Mouse (Mus musculus) forebrain, postnatal 0 days (tissue): Measurements from ENCODE around the gene Srxn1. TPM values are rescaled to one million over a fixed set of nuclear protein-coding genes. Genes with fewer than 3 reads are reported as not detected.
A peak's percentile ranks its signal among the peaks of the same experiment; 100 is the strongest.
"Not testable (repeated sequence)": the region's sequence is repeated elsewhere in the genome, so short reads cannot be mapped to it uniquely, and the experiment has no call there.

Experiments used
- ATAC-seq: fragments of 200-750 bp; cut with Nextera tagmentation; 2 replicates; pipeline ENCODE4 v1.8.0; 2017; ENCODE audit warnings: mild to moderate bottlenecking, moderate library complexity
- DNase-seq: peaks from one replicate; pipeline ENCODE4 v3.0.0-alpha.2; 2015
- H3K27ac ChIP-seq: fragments of 300-500 bp; sonication (generic); 2 replicates; pipeline ENCODE4 v1.5.1; 2014; ENCODE audit warnings: low read depth, mild to moderate bottlenecking, antibody characterized with exemption, low read length, moderate library complexity, mixed read lengths
- H3K27me3 ChIP-seq: fragments of 300-500 bp; sonication (generic); 2 replicates; pipeline ENCODE4 v1.6.1; 2014; ENCODE audit warnings: mild to moderate bottlenecking, low read length, mixed read lengths; ENCODE audit not compliant: insufficient read depth
- H3K36me3 ChIP-seq: fragments of 300-500 bp; sonication (generic); 2 replicates; pipeline ENCODE4 v1.6.1; 2014; ENCODE audit warnings: mild to moderate bottlenecking, moderate library complexity; ENCODE audit not compliant: insufficient read depth
- H3K4me1 ChIP-seq: fragments of 300-500 bp; sonication (generic); 2 replicates; pipeline ENCODE4 v1.6.1; 2014; ENCODE audit warnings: antibody characterized with exemption; ENCODE audit not compliant: insufficient read depth
- H3K4me2 ChIP-seq: fragments of 300-500 bp; sonication (generic); 2 replicates; pipeline ENCODE4 v1.6.1; 2014; ENCODE audit warnings: low read depth, mild to moderate bottlenecking, moderate library complexity
- H3K4me3 ChIP-seq: fragments of 300-500 bp; sonication (generic); 2 replicates; pipeline ENCODE4 v1.5.1; 2014; ENCODE audit warnings: low read depth, low read length, mixed read lengths
- H3K9ac ChIP-seq: fragments of 300-500 bp; sonication (generic); 2 replicates; pipeline ENCODE4 v1.6.1; 2014; ENCODE audit warnings: mild to moderate bottlenecking
- H3K9me3 ChIP-seq: fragments of 300-500 bp; sonication (generic); 2 replicates; pipeline ENCODE4 v1.6.1; 2016; ENCODE audit warnings: low read length
- CTCF ChIP-seq: sonication (generic); IDR thresholded peaks from 2 replicates; pipeline ENCODE4 v1.5.1; 2016; ENCODE audit warnings: antibody characterized with exemption, control low read depth, low read depth
- WGBS: fragments of 180-500 bp; shearing (Covaris S2); extraction: QIAGEN DNeasy Blood & Tissue Kit; methylation state at CpG from one replicate; pipeline ENCODE4 v1.1.7; 2014; 5-methylcytosine and 5-hydroxymethylcytosine counted together
- polyA plus RNA-seq: library from polyadenylated mRNA; unstranded; fragments of >200 nt; fragmentation: Nextera tagmentation; extraction: Ambion mirVana; gene quantifications from 2 replicates; pipeline ENCODE4 v1.2.1, GENCODE M21; 2015
- total RNA-seq: library from RNA; depleted of rRNA; stranded (reverse); fragments of >200 nt; gene quantifications from 2 replicates; pipeline ENCODE4 v1.2.3, GENCODE M21; 2014; rRNA removed

Gene Srxn1
- total RNA-seq (18.4 and 27.3 TPM in 2 replicates), polyA plus RNA-seq (11.9 and 16.4 TPM in 2 replicates)

DNA sequence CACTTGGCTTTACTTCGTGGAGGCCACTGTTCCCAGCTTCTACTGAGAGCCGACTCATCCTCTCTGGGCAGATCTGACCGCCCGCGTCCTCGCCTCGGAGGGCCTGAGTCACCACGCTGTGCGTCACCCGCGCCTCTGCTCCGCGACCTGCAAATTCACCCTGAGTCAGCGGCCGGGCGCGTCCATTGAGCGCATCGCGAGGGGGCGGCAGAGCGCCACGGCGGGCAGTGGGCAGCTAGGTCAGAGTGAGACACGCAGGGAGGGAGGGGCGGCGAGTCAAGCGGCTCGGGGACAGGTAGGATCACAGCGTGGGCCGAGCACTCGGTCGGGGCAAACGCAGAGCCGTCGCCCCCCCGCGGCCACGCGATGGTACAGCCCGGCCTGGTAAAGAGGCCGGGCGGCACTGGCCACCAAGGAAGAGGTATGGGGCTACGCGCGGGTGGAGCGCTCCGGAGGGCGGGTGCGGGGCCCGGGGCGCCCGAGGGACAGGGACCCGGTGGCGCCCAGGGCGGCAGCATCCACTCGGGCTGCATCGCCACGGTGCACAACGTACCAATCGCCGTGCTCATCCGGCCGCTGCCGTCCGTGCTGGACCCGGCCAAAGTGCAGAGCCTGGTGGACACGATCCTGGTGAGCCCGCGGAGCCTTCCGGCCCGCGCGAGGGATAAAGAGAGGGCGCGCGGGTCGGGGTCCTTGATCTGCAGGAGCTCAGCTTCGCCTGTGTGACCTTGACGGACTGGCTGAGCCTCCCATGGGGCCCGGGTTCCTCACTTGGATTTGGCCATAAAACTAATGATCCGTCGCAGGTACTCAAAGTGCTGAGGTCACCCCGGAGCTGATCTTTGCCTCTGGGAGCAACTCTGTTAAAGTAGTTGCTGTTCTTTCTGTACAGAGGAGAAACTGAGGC is at the start of gene Srxn1:
Srxn1 (plus strand) TSS at position 199 of the 907 bp plus-strand sequence.
- DNase-seq, result peak; percentile 80
- Histone ChIP-seq H3K4me3 (peak within 1 kb of the TSS; percentile 65), H3K9ac (peak within 1 kb of the TSS; percentile 84), H3K9me3 (no peaks in the 10 kb centered on the region), H3K27ac (no peak within 1 kb of the TSS), H3K4me1 (peaks cover 3% of the 10 kb centered on the region; the same call in 1 of the 2 replicates), H3K36me3 (peaks cover 7% of the 10 kb centered on the region; the same call in 1 of the 2 replicates), H3K4me2 (peak within 1 kb of the TSS; percentile 93), H3K27me3 (no peaks in the 10 kb centered on the region)
- ATAC-seq, result peak; percentile 85
- WGBS, result 3% methylated on average over 72 of the region's 84 CpGs
- TF ChIP-seq CTCF, result peak; percentile 69

DNA sequence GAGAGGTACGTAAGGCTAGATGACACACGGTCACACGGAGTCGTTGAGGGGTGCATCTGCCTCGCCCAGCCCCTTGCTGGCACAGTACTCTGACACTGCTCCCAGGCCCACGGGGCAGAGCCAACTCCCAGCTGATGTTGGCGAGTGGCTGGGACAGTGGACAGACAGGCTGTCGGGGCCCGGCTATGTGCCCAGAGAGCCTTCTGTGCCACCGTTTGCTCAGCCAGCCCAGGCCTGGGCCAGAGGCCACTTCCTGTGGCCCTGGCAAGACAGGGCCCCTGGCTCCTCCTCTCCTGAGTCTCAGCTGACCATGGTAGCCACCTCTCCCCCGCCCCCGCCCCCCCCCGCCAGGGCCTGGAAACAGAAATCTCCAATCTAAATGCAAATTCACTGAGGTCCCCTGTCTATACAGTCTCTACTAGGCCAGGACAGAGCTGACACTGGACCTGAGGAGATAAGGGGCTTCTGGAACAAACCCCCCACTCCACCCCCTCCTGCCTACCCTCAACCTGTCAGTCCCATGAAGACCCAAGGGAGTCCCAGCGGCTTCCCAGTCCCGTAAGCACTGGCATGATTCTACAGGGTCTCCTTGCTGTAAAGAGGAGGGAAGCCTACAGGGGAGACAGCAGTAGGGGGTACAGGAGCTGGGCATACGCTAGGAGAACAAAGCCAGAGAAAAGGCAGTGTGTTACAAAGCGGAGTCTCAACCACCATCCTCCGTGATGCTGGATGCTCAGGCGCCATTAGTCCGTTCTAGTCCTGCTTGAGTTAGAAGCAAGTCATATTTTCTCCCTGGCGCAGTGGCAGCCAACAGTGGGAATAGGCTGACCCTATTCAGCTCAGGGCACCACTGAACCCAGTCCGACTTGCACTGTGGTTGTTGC is 48.7 kb upstream of the Srxn1 start:
- WGBS, result 45% methylated on average over 22 of the region's 22 CpGs
- ATAC-seq (peak; percentile 69), DNase-seq (no peak)
- no peak for TF ChIP-seq CTCF
- Histone ChIP-seq H3K27ac (no peak overlapping the region), H3K9me3 (no peaks in the 10 kb centered on the region), H3K4me2 (no peak overlapping the region), H3K36me3 (no peaks in the 10 kb centered on the region), H3K4me3 (no peak overlapping the region), H3K4me1 (no peaks in the 10 kb centered on the region), H3K9ac (no peak overlapping the region), H3K27me3 (no peaks in the 10 kb centered on the region)

DNA sequence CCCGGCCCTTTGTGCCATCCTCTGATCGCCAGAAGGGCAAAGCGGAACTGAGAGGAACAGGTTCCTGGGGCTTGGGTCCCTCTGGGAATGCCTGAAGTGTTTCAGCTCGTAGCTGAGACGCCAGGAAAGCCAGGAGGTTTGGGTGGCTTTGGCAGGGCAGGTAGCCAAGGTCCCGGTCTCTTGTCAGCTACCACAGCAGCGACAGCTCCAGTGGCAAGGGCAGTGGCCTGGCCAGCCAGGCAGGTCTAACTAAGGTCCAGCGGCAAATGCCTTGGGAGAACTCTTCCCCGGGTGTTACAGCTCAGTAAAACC is 48.1 kb upstream of the Srxn1 start:
- no peak for TF ChIP-seq CTCF
- Histone ChIP-seq H3K9me3 (no peaks in the 10 kb centered on the region), H3K4me2 (no peak overlapping the region), H3K4me1 (no peaks in the 10 kb centered on the region), H3K9ac (no peak overlapping the region), H3K36me3 (no peaks in the 10 kb centered on the region), H3K27ac (no peak overlapping the region), H3K4me3 (no peak overlapping the region), H3K27me3 (no peaks in the 10 kb centered on the region)
- no peak for ATAC-seq
- WGBS, result 72% methylated on average over 9 of the region's 9 CpGs
- no peak for DNase-seq

GRCm38 (mm10) chr2:152062817-152063216 is 42.5 kb upstream of the Srxn1 start:
- H3K9ac ChIP-seq, H3K27ac ChIP-seq, H3K27me3 ChIP-seq, H3K4me1 ChIP-seq, ATAC-seq, H3K9me3 ChIP-seq, H3K36me3 ChIP-seq, DNase-seq, H3K4me2 ChIP-seq, H3K4me3 ChIP-seq: not testable (repeated sequence)
- WGBS, result 90% methylated on average over 3 of the region's 3 CpGs

GRCm38 (mm10) chr2:152068660-152069433 is 36.5 kb upstream of the Srxn1 start:
- WGBS, result 12% methylated on average over 11 of the region's 11 CpGs

GRCm38 (mm10) chr2:152069434-152069786 is 35.9 kb upstream of the Srxn1 start:
- Histone ChIP-seq H3K36me3 (no peaks in the 10 kb centered on the region), H3K4me3 (no peak overlapping the region), H3K4me2 (no peak overlapping the region), H3K27ac (0 out of 2 replicates have a peak overlapping the region, but pooled peaks have one; percentile 29), H3K9me3 (no peaks in the 10 kb centered on the region), H3K4me1 (no peaks in the 10 kb centered on the region), H3K27me3 (no peaks in the 10 kb centered on the region), H3K9ac (no peak overlapping the region)
- no peak for TF ChIP-seq CTCF
- peak; percentile 40; the same call in 1 of the 2 replicates for ATAC-seq
- DNase-seq, result no peak
- 39% methylated on average over 9 of the region's 9 CpGs for WGBS

More at GRCm38 (mm10) chr2:152068660-152069433, 36.5 kb upstream of the Srxn1 start:
- peak; percentile 92 for ATAC-seq
- Histone ChIP-seq H3K27me3 (no peaks in the 10 kb centered on the region), H3K4me1 (no peaks in the 10 kb centered on the region), H3K9ac (no peak overlapping the region), H3K9me3 (no peaks in the 10 kb centered on the region), H3K36me3 (no peaks in the 10 kb centered on the region), H3K27ac (0 out of 2 replicates have a peak overlapping the region, but pooled peaks have one; percentile 29), H3K4me3 (no peak overlapping the region), H3K4me2 (no peak overlapping the region)
- TF ChIP-seq CTCF, result no peak
- DNase-seq, result no peak
